Mouse (Mus musculus) heart, postnatal 4 days (tissue): ENCODE data around the gene Ttc39b. TPM values are rescaled to one million over a fixed set of nuclear protein-coding genes. Genes with fewer than 3 reads are reported as not detected.
"Not testable (repeated sequence)": the region's sequence is repeated elsewhere in the genome, so short reads cannot be mapped to it uniquely, and the experiment has no call there.

Experiments
- DNase-seq: peaks from one replicate; pipeline ENCODE4 v3.0.0; 2021
- total RNA-seq, 2 experiments: library from RNA; stranded (reverse); gene quantifications; 2 replicates each; pipeline ENCODE4 v1.2.3; 2021

Ttc39b gene
- total RNA-seq, 2 experiments from 2014 or later: 12.8 to 14.5 TPM

- DNase-seq: no peak
These were observed 51.0 kb downstream of the Ttc39b start for GRCm38 (mm10) chr4:83272917-83273615.

DNA sequence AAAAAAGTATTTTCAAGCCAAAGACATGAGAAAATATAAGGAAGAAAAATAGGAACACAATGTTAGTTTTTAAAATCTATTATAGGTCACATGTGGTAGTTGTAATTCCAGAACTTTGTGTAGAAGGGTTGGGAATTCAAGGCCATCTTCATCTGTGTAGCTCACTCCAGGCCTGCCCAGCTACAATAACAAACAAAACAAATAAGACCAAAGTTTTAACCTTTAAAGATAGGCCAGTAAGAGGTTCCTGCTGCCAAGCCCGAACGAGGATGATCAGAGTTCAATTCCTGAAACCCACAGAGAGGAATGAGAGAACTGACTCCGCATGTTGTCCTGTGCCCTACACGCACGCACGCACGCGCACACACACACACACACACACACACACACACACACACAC, 53.6 kb downstream of the Ttc39b start:
- no peak for DNase-seq

DNA sequence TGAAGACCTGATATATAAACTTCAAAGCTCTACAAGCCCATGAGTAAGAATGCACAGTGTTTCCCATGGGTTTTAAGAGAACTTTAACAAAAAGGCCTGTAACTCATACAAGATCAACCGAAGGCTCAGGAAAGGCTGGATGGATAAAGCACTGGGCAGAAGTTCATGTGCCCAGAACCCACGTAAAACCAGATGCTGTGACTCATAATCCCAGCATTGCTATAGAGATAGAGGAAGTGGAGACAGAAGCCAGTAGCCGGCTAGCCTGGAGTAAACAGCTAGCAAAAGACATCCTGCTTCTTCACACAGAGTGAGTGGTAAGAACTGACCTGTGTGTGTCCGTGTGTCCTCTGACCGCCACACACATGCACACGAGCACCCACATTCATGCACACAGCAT, 54.4 kb downstream of the Ttc39b start:
- no peak for DNase-seq

GRCm38 (mm10) chr4:83265926-83266692, 57.9 kb downstream of the Ttc39b start:
- no peak for DNase-seq

DNA sequence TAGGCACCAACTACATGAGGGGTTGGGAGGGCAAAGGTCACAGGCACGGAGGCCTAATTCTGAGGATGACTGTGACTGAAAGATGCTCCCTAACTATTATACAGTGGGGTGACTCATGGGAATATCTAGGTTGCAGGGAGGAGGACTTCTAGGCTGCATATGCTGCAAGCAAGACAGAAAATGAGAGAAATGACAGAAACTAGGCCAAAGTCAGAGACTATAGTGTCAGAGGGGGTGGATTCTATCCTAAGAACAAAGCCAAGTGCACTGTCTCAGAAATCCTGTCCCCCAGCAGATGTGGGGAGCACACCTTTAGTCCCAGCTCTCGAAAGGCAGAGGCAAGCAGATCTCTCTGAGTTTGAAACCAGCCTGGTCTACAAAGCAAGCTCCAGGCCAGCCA, 59.2 kb downstream of the Ttc39b start:
- no peak for DNase-seq

- peak; percentile 62 for DNase-seq
These were observed 62.1 kb downstream of the Ttc39b start for GRCm38 (mm10) chr4:83261998-83262397.

- DNase-seq: no peak
These were observed 64.4 kb downstream of the Ttc39b start for GRCm38 (mm10) chr4:83259690-83260089.

GRCm38 (mm10) chr4:83258273-83258672, 65.8 kb downstream of the Ttc39b start:
- DNase-seq: no peak

GRCm38 (mm10) chr4:83257279-83258260, 66.5 kb downstream of the Ttc39b start:
- DNase-seq: no peak

- DNase-seq: peak; percentile 40
These were observed 67.3 kb downstream of the Ttc39b start for GRCm38 (mm10) chr4:83256779-83257178.

DNA sequence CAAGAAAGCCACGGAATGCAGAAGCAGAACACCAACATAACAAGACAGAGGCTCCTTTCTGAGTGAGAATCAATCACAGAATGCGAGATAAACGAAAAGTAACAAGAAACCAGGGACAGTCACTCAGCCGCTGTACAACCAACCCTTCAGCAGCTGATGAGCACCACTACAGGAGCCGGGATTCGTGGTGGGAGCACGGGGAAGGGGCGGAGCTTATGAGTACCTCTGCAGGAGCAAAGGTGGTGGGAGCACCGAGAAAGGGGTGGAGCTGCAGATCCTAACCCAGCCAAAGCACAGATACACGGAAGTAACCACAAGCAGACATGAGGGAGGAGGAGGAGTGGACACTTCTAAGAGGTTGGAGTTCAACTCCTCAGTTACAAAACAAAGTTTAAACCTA, 69.1 kb downstream of the Ttc39b start:
- no peak for DNase-seq

DNA sequence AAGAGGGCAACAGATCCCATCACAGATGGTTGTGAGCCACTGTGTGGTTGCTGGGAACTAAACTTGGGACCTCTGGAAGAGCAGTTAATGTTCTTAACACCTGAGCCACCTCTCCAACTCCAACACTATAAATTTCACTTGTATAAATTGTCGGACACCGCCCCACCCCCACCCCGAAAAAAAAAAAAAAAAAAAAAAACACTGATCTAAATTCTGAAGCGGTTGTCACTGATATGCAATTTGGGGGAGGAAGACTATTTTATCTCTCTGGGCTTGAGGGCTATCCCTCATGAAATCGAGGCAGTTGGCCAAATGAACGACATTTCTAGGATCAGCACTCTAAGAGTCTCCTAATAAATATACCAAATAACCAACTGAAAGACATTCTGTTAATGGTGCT, 70.4 kb downstream of the Ttc39b start:
- DNase-seq: no peak

- DNase-seq: no peak
These were observed 80.3 kb downstream of the Ttc39b start for GRCm38 (mm10) chr4:83243706-83244105.

DNA sequence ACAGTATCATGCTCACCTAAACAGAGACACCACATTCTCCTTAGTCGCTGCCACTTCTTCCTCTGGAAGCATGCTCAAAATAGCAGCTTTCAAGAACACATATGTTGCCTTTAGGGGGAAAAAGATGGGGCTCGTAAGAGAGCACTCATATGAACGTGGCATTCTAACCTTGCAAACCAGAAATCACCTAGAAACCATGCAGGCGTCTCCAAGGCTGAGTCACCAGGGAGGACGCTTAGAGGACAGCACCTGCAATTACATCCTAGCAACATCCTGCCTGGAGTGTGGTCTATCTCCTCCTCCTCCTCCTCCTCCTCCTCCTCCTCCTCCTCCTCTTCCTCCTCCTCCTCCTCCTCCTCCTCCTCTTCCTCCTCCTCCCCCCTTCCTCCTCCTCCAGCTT, 82.4 kb downstream of the Ttc39b start:
- no peak for DNase-seq

DNA sequence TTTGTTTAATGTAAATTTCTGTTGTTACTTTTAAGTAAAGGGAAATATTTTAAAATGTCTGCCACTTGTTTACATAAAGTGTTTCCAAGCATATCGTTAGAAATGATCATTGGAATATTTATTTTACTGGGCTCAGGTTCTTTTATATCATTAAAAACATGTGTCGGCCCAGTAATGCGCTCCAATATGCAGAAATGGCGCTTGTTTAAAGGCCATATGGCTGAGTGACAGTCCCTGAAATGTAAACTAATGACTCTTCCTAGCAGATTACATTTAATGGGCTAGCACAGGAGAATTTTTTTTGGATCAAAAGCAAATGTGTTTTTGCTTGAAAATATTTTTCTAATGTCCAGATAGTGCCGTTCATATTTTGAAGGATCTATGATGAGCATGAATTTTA, 86.4 kb downstream of the Ttc39b start:
- DNase-seq: no peak

GRCm38 (mm10) chr4:83235304-83235703, 88.8 kb downstream of the Ttc39b start:
- DNase-seq: not testable (repeated sequence)

GRCm38 (mm10) chr4:83234739-83235138, 89.3 kb downstream of the Ttc39b start:
- DNase-seq: no peak

- DNase-seq: no peak
These were observed 89.9 kb downstream of the Ttc39b start for GRCm38 (mm10) chr4:83234132-83234531.

GRCm38 (mm10) chr4:83233181-83234123, 90.6 kb downstream of the Ttc39b start:
- no peak for DNase-seq

- no peak for DNase-seq
These were observed 91.7 kb downstream of the Ttc39b start for GRCm38 (mm10) chr4:83232315-83232880.

DNA sequence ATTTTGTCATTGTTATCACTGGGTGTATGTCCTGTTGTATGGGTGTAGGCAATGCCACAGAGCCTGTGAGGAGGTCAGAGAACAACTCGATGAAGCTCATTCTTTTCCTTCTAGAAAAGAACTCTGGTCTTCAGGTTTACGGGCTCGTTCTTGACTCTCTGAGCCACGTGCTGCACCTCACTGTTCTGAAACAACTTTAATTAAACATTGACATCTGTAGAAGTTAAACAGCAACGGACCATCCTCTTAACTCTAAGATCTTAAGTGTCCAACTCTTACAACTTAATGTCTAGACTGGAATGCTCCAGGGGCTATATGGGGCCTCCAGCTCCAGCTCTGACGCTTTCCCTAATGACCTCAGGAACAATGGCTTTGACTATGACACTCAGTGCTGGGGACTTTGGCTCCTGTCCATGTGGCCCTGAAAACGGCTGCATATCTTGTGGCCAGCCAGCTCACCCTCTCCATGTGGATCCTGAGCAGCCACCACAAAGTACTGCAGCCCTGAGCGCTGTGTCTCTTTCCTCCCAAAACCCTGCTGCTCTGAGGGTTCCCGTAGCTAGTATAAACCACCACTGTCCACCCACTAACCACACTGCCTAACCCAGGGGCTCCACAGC, 95.3 kb downstream of the Ttc39b start:
- no peak for DNase-seq
